Mouse (Mus musculus) kidney, embryonic 15.5 days (tissue): Measurements from ENCODE around the gene Cyp3a13. TPM values are rescaled to one million over a fixed set of nuclear protein-coding genes. Genes with fewer than 3 reads are reported as not detected.
"Not testable (repeated sequence)": the region's sequence is repeated elsewhere in the genome, so short reads cannot be mapped to it uniquely, and the experiment has no call there.

Experiments
- ATAC-seq: fragments of 200-750 bp; cut with Nextera tagmentation; replicated peaks from 2 replicates; pipeline ENCODE4 v1.8.0; 2017; ENCODE audit warnings: moderate TSS enrichment; ENCODE audit not compliant: low FRiP score
- H3K27ac ChIP-seq: fragments of 300-500 bp; sonication (generic); 2 replicates; pipeline ENCODE4 v1.5.1; 2015; ENCODE audit warnings: mild to moderate bottlenecking, inconsistent platforms
- H3K27me3 ChIP-seq: fragments of 300-500 bp; sonication (generic); 2 replicates; pipeline ENCODE4 v1.6.1; 2015; ENCODE audit warnings: inconsistent platforms
- H3K36me3 ChIP-seq: fragments of 300-500 bp; sonication (generic); 2 replicates; pipeline ENCODE4 v1.6.1; 2015; ENCODE audit warnings: inconsistent platforms
- H3K4me1 ChIP-seq: fragments of 300-500 bp; sonication (generic); 2 replicates; pipeline ENCODE4 v1.6.1; 2015; ENCODE audit warnings: inconsistent platforms
- H3K4me2 ChIP-seq: fragments of 300-500 bp; sonication (generic); 2 replicates; pipeline ENCODE4 v1.6.1; 2015; ENCODE audit warnings: moderate library complexity, mild to moderate bottlenecking, inconsistent platforms
- H3K4me3 ChIP-seq: fragments of 300-500 bp; sonication (generic); replicated peaks from 2 replicates; pipeline ENCODE4 v1.5.1; 2015; ENCODE audit warnings: mild to moderate bottlenecking, inconsistent platforms
- H3K9ac ChIP-seq: fragments of 300-500 bp; sonication (generic); 2 replicates; pipeline ENCODE4 v1.6.1; 2015; ENCODE audit warnings: mild to moderate bottlenecking, inconsistent platforms
- H3K9me3 ChIP-seq: fragments of 300-500 bp; sonication (generic); replicated peaks from 2 replicates; pipeline ENCODE4 v1.6.1; 2016; ENCODE audit warnings: inconsistent platforms
- WGBS: fragments of 180-500 bp; shearing (Covaris S2); methylation state at CpG from one replicate; pipeline ENCODE4 v1.1.7; 2015; ENCODE audit warnings: mixed read lengths; 5-methylcytosine and 5-hydroxymethylcytosine counted together
- polyA plus RNA-seq: library from polyadenylated mRNA; unstranded; fragments of >200 nt; fragmentation: Nextera tagmentation; extraction: Ambion mirVana; gene quantifications from 2 replicates; pipeline ENCODE4 v1.2.1, GENCODE M21; 2015

Cyp3a13 gene
- polyA plus RNA-seq, 1 experiment from 2014 or later: 0.06 TPM

GRCm38 (mm10) chr5:137915550-137915949 is 5.9 kb downstream of the Cyp3a13 start:
- ATAC-seq: no peak
- H3K4me1 ChIP-seq: no peaks in the 10 kb centered on the region
- no peaks in the 10 kb centered on the region for H3K36me3 ChIP-seq
- H3K4me3 ChIP-seq: no peak overlapping the region
- no peak overlapping the region for H3K27ac ChIP-seq
- no peak overlapping the region for H3K4me2 ChIP-seq
- no peak overlapping the region for H3K9ac ChIP-seq
- 72% methylated on average over 6 of the region's 6 CpGs for WGBS
- 0 out of 2 replicates have a peak, but pooled peaks cover 1% of the 10 kb centered on the region for H3K27me3 ChIP-seq
- H3K9me3 ChIP-seq: no peaks in the 10 kb centered on the region

- H3K9ac ChIP-seq: no peak overlapping the region
- no peaks in the 10 kb centered on the region for H3K27me3 ChIP-seq
- H3K36me3 ChIP-seq: no peaks in the 10 kb centered on the region
- no peak for ATAC-seq
- H3K27ac ChIP-seq: no peak overlapping the region
- H3K4me1 ChIP-seq: no peaks in the 10 kb centered on the region
- no peaks in the 10 kb centered on the region for H3K9me3 ChIP-seq
- no peak overlapping the region for H3K4me3 ChIP-seq
- H3K4me2 ChIP-seq: no peak overlapping the region
Observed at GRCm38 (mm10) chr5:137914508-137914907, 6.9 kb downstream of the Cyp3a13 start.

GRCm38 (mm10) chr5:137909564-137910262 is 11.7 kb downstream of the Cyp3a13 start:
- Histone ChIP-seq H3K27ac (no peak overlapping the region), H3K36me3 (no peaks in the 10 kb centered on the region), H3K4me2 (no peak overlapping the region), H3K4me1 (no peaks in the 10 kb centered on the region), H3K27me3 (no peaks in the 10 kb centered on the region), H3K4me3 (no peak overlapping the region), H3K9me3 (no peaks in the 10 kb centered on the region), H3K9ac (no peak overlapping the region)
- ATAC-seq: no peak
- 73% methylated on average over 3 of the region's 3 CpGs for WGBS

- no peak overlapping the region for H3K4me3 ChIP-seq
- ATAC-seq: no peak
Observed at GRCm38 (mm10) chr5:137897812-137898211, 23.6 kb downstream of the Cyp3a13 start.

GRCm38 (mm10) chr5:137892954-137893353 is 28.5 kb downstream of the Cyp3a13 start:
- H3K4me1 ChIP-seq: no peaks in the 10 kb centered on the region
- H3K27me3 ChIP-seq: 0 out of 2 replicates have a peak, but pooled peaks cover 9% of the 10 kb centered on the region
- no peak overlapping the region for H3K4me2 ChIP-seq
- no peak for ATAC-seq
- H3K36me3 ChIP-seq: no peaks in the 10 kb centered on the region
- no peak overlapping the region for H3K4me3 ChIP-seq
- H3K27ac ChIP-seq: no peak overlapping the region
- WGBS: 50% methylated on average over 1 of the region's 1 CpGs
- no peaks in the 10 kb centered on the region for H3K9me3 ChIP-seq
- H3K9ac ChIP-seq: no peak overlapping the region

More at GRCm38 (mm10) chr5:137897812-137898211, 23.6 kb downstream of the Cyp3a13 start:
- Histone ChIP-seq H3K4me1 (no peaks in the 10 kb centered on the region), H3K36me3 (no peaks in the 10 kb centered on the region), H3K4me2 (no peak overlapping the region), H3K27me3 (peaks cover 9% of the 10 kb centered on the region; the same call in 1 of the 2 replicates), H3K9me3 (no peaks in the 10 kb centered on the region), H3K27ac (no peak overlapping the region), H3K9ac (no peak overlapping the region)
- WGBS: 70% methylated on average over 1 of the region's 1 CpGs

- H3K36me3 ChIP-seq: no peaks in the 10 kb centered on the region
- H3K9me3 ChIP-seq: no peaks in the 10 kb centered on the region
- no peaks in the 10 kb centered on the region for H3K4me1 ChIP-seq
- H3K4me2 ChIP-seq: no peak overlapping the region
- no peaks in the 10 kb centered on the region for H3K27me3 ChIP-seq
- H3K27ac ChIP-seq: no peak overlapping the region
- 89% methylated on average over 1 of the region's 1 CpGs for WGBS
- no peak overlapping the region for H3K9ac ChIP-seq
- no peak overlapping the region for H3K4me3 ChIP-seq
- ATAC-seq: no peak
Observed at GRCm38 (mm10) chr5:137887666-137888065, 33.8 kb downstream of the Cyp3a13 start.

GRCm38 (mm10) chr5:137885894-137886293 is 35.5 kb downstream of the Cyp3a13 start:
- H3K4me2 ChIP-seq: no peak overlapping the region
- H3K27me3 ChIP-seq: no peaks in the 10 kb centered on the region
- H3K9ac ChIP-seq: no peak overlapping the region
- no peaks in the 10 kb centered on the region for H3K9me3 ChIP-seq
- no peak for ATAC-seq
- WGBS: 5% methylated on average over 2 of the region's 2 CpGs
- no peak overlapping the region for H3K4me3 ChIP-seq
- no peaks in the 10 kb centered on the region for H3K36me3 ChIP-seq
- H3K27ac ChIP-seq: no peak overlapping the region
- no peaks in the 10 kb centered on the region for H3K4me1 ChIP-seq

GRCm38 (mm10) chr5:137883345-137883744 is 38.1 kb downstream of the Cyp3a13 start:
- ATAC-seq: no peak
- H3K27ac ChIP-seq: no peak overlapping the region
- no peaks in the 10 kb centered on the region for H3K9me3 ChIP-seq
- H3K4me1 ChIP-seq: no peaks in the 10 kb centered on the region
- no peaks in the 10 kb centered on the region for H3K36me3 ChIP-seq
- no peak overlapping the region for H3K4me3 ChIP-seq
- WGBS: 79% methylated on average over 3 of the region's 3 CpGs
- no peaks in the 10 kb centered on the region for H3K27me3 ChIP-seq
- H3K9ac ChIP-seq: no peak overlapping the region
- no peak overlapping the region for H3K4me2 ChIP-seq

GRCm38 (mm10) chr5:137882922-137883321 is 38.5 kb downstream of the Cyp3a13 start:
- no peak for ATAC-seq
- H3K27ac ChIP-seq: no peak overlapping the region
- H3K9ac ChIP-seq: no peak overlapping the region
- no peaks in the 10 kb centered on the region for H3K9me3 ChIP-seq
- no peaks in the 10 kb centered on the region for H3K27me3 ChIP-seq
- H3K36me3 ChIP-seq: no peaks in the 10 kb centered on the region
- H3K4me2 ChIP-seq: no peak overlapping the region
- no peak overlapping the region for H3K4me3 ChIP-seq
- 77% methylated on average over 4 of the region's 4 CpGs for WGBS
- H3K4me1 ChIP-seq: no peaks in the 10 kb centered on the region

GRCm38 (mm10) chr5:137877860-137878259 is 43.6 kb downstream of the Cyp3a13 start:
- WGBS: 56% methylated on average over 2 of the region's 2 CpGs

GRCm38 (mm10) chr5:137875054-137875453 is 46.4 kb downstream of the Cyp3a13 start:
- WGBS: 80% methylated on average over 2 of the region's 2 CpGs
- Histone ChIP-seq H3K27ac (no peak overlapping the region), H3K4me1 (no peaks in the 10 kb centered on the region), H3K27me3 (no peaks in the 10 kb centered on the region), H3K9me3 (no peaks in the 10 kb centered on the region), H3K36me3 (no peaks in the 10 kb centered on the region), H3K4me3 (no peak overlapping the region), H3K4me2 (no peak overlapping the region), H3K9ac (no peak overlapping the region)
- no peak for ATAC-seq

More at GRCm38 (mm10) chr5:137877860-137878259, 43.6 kb downstream of the Cyp3a13 start:
- Histone ChIP-seq H3K4me3 (no peak overlapping the region), H3K36me3 (no peaks in the 10 kb centered on the region), H3K9ac (no peak overlapping the region), H3K27me3 (no peaks in the 10 kb centered on the region), H3K27ac (no peak overlapping the region), H3K9me3 (no peaks in the 10 kb centered on the region), H3K4me1 (no peaks in the 10 kb centered on the region), H3K4me2 (no peak overlapping the region)
- ATAC-seq: no peak

- H3K4me2 ChIP-seq, ATAC-seq, H3K36me3 ChIP-seq, H3K4me3 ChIP-seq, H3K27me3 ChIP-seq, H3K27ac ChIP-seq, H3K9me3 ChIP-seq, H3K4me1 ChIP-seq, H3K9ac ChIP-seq: not testable (repeated sequence)
- WGBS: 50% methylated on average over 1 of the region's 1 CpGs
Observed at GRCm38 (mm10) chr5:137872381-137872702, 49.1 kb downstream of the Cyp3a13 start.
